Mouse (Mus musculus): ENCODE results near the gene Ctsw.

GRCm38 (mm10) chr19:5430408-5430807 is 37.9 kb downstream of the Ctsw start:
- no peak for TF ChIP-seq CTCF (IDR thresholded peaks at IDR 0.05; ENCODE audit: low read depth, low read length)
- TF ChIP-seq POLR2A (IDR thresholded peaks at IDR 0.05; ENCODE audit: extremely low read depth, insufficient read depth, low read length) = no peak
